Mouse (Mus musculus) cerebellum, postnatal 14 days (tissue): ENCODE measurements around the gene Clec2i.
"Not testable (repeated sequence)": the region's sequence is repeated elsewhere in the genome, so short reads cannot be mapped to it uniquely, and the experiment has no call there.

ENCODE experiments used
- DNase-seq, 2 experiments: peaks; one replicate each; pipeline ENCODE4 v3.0.0; 2021; ENCODE audit warnings: mixed read lengths in 2 of 2

Gene Clec2i

DNA sequence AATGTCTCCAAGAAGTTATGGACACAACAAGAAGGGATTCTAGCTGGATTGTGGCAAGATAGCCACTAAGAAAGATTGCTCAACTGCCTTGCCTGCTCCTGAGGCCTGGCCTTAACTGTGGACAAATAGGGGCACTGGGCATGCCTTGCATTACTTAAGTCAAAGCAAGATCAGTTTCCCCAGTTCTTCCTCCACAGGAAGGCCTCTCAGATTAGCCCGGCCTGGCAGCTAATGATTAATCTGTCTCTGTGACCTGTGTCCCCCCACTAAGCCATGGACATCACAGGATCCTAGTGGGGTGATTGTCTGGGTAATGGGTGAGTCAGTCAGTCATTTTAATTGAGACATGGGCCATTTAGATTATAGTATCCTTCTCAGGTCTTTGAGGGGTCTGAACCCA, 31.9 kb upstream of the Clec2i start:
- DNase-seq: no peak

DNA sequence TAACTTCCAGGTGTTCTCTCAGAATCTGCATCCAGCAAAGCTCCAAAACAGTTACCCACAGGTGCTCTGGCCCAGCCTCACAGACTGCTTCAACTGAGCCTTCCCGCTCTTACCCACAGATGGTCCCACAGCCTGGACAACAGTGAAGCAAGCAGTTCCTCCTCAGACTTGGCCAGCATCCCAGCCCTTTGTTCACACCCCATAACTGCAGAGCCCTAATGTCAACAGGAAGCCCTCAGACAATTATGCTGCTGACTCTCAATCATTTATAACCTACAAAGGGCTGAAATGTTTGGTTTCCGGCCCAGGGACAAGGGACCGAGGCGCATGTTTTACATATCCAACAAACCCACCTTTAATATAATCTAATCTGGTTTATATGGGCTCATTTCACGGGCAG, 31.1 kb upstream of the Clec2i start:
- peak; percentile 77 to 83 for DNase-seq

DNA sequence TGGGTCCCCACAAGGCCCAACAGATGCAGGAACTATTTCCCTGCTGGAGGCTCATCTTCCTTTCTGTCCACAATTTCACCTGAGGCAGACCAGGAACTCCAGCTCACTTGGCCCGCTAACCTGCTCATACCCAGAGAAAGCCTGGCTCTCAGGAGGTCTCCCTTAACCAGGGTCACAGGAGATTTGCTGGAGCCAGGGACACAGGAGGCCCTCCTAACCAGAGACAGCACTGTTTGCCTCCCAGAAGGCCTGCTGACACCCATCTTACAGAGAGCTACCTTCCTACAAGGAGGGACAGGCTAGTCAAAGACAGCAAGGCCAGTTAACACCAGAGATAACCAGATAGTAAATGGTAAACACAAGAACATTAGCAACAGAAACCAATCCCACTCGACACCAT, 29.4 kb upstream of the Clec2i start:
- DNase-seq: no peak

DNA sequence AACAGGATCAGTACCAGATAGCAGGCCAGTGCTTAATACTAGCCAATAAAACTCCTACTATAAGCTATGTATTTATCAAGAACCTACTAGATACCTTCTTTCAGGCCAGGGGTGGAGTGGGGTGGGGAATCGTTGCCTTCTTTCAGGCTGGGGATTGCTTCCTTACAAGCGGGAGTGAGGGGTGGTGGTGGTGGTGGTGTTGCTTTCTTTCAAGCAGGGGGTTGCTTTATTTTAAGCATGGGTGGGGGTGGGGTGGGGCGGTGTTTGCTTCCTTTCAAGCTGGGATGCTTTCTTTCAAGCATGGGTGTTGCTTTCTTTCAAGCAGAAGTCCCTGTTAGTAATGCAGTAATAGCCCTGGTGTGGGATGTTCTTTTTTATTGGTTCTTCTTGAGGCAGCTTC, 18.5 kb upstream of the Clec2i start:
- no peak for DNase-seq

DNA sequence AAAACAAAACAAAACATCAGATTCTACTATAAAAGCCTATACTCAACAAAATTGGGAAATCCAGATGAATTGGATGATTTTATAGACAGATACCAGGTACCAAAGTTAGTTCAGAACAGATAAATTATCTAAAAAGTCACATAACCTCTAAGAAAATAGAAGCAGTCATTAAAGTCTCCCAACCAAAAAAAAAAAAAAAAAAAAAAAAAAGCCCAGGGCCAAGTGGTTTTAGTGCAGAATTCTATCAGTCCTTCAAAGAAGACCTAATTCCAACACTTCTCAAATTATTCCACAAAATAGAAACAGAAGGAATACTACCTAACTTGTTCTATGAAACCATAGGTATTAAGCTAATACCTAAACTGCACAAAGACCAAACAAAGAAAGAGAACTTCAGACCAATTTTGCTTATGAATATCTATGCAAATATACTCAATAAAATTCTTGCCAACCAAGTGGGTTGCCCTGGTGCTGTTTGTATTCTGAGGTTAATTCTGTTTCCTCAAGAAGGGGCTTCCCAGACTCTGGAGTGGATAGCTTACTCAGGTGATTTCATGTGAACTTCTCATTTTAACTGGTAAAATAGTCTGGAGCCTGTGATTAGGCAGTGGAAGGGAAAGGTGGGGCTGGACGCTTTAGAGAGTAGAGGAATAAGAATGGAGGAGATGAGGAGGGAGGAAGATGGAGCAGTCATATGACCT, 15.3 kb upstream of the Clec2i start:
- no peak for DNase-seq

DNA sequence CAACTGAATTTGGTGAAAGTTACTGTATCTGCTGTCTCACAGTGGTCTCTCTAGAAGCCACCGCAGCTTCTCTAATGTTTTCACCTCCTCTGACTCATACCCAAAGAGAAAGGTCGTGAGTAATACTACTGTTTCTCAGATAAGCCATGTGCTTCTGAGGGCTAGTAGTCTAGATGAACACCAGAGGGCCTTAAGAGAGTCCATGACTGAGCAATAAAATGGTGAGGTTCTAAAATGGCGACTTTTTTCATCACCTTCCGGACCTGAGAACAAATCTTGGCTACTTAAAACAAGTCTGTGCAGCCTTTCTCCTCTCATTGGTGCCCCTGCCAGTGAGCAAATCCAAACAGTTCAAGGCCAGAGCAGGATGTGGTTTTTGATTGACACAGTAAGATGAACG, 1.4 kb downstream of the Clec2i start:
- no peak for DNase-seq

DNA sequence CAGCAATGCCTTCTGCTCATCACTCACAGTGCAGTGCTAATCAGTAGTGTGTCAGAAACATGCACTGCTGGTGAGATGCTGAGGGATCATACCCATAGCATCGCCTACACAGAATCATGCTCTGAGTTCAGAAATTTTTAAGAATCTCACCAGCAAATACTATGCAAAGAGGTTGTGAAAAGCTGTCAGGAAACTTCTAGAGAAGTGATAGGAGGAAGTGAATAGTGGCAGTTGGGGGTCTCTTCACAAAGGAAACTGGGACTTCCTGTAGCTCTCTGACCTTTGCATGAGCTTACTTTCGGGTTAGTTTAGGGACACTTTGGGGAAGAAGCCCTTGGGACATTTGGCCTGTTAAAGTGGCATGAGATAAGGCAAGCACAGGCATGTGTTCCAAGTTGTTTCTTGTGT, 3.6 kb downstream of the Clec2i start, which contains the start of gene BC035044:
BC035044 (minus strand) TSS at position 179 of the 408 bp plus-strand sequence.
- DNase-seq: no peak

DNA sequence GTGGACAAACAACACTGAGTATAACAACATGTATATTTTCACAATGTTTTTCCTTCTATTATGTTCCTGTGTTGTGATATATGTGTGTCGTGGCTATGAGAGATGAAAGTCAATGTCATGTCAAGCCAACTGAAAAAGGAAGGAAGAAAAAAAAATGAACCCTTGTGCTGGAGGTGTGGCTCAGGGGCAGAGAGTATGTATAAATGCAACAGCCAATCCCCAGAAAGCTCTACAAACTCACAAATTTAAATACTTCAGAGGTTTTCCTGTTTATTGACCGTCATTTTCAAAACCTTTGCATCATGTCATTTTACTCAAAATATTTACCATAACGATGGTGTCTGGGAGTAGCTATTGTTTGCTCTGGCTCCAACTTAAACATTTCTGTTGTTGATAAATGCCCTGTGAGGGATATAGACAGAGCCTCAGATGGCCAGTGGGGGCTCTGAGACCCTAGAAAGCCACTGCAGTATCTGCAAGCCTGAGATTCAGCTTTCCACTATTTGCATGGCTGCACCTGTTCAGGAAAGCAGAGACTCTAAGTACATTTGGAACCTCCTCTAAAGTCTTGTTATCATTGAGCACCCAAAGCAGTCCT, 8.1 kb downstream of the Clec2i start:
- no peak for DNase-seq

DNA sequence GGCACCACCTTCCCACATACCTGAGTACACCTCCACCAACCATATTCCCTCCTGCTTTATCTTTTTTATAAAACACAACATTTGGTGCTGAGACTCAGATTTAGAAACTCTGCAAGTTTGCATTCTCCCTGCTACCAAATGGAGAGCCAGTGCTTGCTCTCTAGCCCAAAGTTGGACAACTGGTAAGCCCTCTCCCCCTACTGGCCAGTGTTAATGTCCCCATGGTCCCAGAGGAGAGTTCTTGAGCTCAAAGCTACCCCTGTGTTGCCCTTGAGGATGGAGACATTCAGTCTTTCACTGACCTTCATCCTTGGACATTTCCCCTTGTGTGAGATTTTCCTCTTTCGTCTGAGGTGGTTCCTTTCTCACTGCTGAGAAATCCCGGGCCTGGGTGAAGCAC, 12.7 kb downstream of the Clec2i start:
- no peak for DNase-seq

DNA sequence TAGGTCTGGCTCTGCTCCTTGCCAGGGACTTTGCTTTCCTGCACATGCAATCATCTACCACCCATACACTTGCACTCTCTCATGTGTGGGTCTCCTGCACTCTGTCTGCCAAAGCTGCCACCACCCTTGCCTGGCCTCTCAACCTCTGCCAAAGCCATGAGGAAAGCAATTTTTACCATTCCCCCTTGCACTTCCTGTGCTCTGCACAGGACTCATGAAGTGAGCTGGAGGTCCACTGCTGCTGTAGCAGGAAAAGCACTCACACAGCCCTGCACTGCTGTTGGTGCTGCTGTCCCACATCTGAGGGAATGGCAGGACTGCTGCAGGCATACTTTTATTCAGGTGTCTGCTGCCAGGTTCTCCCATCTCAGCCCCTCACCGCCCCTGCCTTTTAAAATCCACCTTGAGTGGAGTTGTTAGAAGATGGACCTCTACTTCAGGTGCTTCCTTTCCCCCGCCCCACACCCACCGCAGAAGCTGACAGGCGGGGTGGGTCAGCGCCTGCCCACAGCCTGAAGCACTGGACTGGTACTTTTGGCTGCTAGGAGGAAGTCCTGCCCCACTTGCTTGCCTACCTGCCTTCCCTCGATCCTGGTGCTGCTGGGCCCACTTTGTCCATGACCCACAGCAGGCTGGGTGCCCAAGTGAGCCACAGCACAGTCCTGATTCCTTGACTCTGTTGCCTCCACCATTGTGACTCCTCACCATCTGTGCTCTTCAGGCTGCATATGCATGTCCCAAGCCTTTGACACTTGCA, 13.6 kb downstream of the Clec2i start:
- not testable (repeated sequence) for DNase-seq

DNA sequence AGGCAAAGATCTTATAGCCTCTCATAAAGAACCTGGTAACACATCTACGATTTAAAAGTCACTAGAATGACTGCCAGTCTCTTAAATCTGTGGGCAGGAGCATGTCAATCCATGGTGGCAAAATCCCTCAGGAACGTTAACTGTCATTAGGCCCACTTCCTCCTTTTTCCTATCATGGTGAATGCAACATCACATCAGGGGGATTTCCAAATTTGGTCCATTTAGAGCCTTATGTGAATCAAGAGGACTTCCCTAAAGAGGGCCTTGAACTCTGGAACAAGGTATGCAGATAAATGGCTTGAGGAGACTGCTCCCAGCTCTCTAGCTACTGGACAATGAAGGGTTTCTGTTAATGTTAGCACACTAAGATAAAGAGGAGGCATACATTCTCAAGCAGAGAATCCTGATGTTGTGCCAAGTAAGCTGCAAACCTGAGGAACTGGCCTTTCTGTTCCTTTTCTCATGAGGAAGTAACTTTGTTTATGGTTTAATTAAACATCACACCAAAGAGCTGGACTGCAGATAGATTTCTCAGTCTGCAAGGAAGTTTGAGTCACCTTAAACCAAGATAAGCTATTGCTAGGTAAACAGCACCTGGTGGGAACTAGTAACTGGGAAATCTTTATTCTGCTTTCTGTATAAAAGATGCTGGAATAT, 26.3 kb downstream of the Clec2i start:
- no peak for DNase-seq

DNA sequence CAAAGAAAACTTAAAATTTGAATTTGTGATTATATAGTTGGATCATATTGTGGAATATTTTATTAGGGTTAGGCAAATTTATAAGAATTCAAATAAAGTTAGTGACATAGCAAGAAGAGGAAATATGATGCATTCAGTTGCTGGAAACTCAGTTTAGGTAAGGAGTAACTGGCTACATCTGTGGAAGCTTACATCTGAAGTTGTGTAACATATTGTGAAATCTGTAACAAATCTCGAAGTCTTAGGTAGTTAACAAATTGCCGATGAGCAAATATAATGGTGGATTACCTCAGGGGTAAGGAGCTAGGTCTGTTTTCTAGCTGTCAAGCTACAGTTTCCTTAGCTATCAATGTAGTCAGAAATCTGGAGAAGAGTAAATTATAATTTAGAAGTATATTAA, 29.9 kb downstream of the Clec2i start:
- no peak for DNase-seq

DNA sequence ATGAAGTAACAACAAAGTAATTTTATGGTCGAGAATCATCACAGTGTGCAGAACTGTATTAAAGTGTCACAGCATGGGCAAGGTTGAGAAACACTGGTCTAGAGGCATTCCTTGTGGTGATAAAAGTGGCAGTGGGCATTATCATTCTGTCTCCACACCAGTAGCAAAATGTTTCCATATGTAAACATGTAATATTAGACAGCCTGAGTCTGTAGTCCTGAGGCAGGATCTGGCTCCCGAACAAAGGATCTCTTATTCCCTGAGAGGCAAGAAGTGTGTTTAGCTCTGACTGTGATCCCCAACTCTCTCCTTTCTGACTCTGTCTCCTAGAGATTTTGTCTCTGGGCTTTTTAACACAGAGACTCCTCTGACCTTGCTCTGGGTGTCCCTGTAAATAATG, 45.7 kb downstream of the Clec2i start:
- DNase-seq: no peak

DNA sequence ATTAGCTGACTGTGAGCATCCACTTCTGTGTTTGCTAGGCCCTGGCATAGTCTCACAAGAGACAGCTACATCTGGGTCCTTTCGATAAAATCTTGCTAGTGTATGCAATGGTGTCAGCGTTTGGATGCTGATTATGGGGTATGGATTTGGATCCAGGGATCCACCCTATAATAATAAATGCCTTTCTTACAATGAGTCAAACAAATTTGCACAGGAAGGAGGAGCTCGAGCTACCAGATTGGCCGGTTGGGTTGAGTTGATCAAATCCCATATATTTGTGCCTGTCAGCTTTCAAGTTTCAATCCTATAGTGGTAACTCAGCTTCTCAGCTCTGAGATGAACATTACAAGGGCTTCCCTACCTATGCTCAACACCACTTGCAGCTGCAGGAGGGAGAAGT, 46.7 kb downstream of the Clec2i start, which contains the start of gene Clec2g:
Clec2g (plus strand) TSS at position 301 of the 400 bp plus-strand sequence.
- DNase-seq: not testable (repeated sequence)

DNA sequence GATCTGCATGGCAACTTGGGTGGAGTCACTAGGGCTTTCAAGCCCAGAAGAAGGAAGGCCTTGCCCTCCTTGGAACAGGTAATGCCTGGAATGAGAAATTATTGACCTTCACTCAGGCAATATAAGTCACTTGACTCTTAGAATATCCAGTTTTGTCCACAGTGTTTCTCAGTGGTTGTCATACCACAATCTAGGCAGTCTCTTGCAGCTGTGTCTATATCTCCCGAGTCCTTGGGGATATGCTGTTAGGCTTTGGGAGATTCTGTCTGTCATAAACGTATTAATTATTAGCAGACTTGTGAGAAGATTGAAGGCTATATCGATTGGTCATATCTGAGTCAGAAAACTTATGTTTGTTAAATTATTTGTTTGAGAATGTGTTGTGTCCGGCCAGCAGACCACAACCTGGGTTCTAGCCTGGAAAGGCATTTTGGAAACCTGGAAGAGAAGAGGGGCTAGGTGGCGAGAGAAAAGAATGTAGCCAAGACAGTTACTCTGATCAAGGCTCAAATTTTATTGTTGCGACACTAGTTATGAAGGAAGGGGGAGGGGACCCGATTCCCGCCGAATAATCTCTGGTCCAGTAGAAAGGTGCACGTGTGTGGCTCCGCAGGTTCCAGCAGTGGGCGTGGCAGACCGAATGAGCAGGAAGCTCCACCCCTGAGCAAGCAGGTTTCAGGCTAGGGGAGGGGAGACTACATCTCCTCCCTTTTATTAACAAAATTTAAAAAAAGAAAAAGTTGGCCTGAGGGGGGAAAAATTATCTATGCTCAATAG, 48.7 kb downstream of the Clec2i start:
- not testable (repeated sequence) for DNase-seq

DNA sequence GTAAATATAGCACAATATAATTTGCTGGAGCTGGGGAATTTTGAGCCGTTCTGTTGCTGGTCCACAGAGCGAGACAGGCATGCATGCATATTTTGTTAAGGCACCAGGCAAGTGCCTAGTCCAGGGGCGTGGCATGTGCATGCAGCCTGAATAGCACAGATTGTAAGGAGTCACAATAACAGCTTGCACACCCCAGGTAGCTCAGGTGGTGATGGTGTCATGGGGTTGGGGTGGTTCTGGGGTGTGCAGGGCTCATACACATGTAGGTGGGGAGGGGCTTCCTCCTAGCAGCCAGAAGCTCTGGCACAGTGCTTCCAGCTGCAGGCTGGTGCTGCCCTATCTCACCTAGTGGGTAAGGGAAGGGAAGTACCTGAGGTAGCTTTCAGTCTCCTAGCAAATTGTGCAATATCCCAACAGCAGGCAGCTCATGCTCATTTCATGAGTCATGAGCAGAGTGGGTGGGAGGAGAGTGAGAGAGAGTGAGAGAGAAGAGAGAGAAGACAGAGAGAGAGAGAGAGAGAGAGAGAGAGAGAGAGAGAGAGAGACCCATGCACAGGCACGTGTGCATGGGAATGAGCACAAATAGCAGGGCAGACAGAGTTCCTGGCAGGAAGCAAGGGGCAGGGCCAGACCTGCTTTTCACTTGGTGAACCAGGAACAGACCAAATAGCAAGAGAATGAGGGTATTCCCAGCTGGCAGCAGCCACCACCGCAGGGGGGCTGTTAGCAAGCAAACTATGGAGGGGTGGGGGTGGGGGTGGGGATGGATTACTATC, 54.4 kb downstream of the Clec2i start:
- DNase-seq: peak in 1 of 2 experiments; percentile 2

DNA sequence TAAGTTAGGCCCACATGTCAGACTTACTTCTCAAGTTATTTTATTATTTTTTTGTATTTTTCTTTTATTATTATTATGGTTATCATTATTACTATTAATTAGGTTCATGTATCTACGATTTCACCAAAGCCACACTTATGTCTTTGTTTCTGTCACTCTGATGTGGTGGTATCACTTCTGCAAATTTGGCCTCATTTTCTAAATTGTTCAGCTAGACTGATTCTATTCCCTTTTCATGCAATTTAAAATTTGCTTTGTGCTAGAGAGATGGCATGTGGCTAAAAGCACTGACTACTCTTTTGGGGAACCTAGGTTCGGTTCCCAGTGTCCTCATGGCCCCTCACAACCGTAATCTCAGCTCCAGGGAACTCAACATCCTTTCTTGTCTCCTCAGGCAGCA, 58.2 kb downstream of the Clec2i start:
- no peak for DNase-seq
